Mouse (Mus musculus): Measurements from ENCODE around the gene Wdr75.

Wdr75 gene

DNA sequence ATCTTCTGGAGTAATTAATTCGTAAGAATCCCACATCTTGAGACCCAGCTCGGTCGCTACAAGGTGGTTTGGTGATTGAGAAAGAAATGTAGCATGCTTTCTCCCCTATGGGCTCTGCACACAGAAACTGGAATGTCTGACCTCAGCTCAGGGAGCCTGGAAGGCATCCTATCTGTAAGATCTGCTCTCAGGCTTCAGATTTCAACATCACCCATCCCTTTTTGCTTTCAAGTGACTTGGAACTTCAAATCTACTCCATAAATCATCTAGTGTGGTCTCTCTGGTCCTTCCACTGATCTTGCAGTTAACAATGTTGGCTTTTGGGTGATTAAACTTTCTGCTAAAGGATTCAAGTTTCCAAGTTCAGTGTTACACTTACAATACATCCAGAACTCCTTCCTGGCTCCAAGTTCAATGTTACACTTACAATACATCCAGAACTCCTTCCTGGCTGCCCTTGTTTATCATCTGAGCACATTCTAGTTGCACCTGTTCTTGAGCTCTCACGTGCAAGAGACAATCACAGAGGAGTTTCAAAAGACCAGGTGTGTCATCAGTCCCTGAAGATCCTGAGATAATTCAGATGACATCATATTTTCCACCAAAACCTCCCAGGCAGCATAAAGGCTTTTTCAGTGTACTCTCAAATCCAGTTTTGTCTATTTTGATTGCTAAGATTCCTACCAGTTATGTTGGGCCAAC, 40.5 kb downstream of the Wdr75 start:
- no peak for ATAC-seq (ENCODE audit: insufficient number of reproducible peaks, low FRiP score, low TSS enrichment)

GRCm38 (mm10) chr1:45837736-45838135, 42.8 kb downstream of the Wdr75 start:
- peak; percentile 98 for ATAC-seq (ENCODE audit: insufficient number of reproducible peaks, low FRiP score, low TSS enrichment)

- 0 out of 2 replicates have a peak, but pooled peaks have one; percentile 27 for ATAC-seq (ENCODE audit: insufficient number of reproducible peaks, low FRiP score, low TSS enrichment)
Observed at GRCm38 (mm10) chr1:45838271-45838670, 43.3 kb downstream of the Wdr75 start.

DNA sequence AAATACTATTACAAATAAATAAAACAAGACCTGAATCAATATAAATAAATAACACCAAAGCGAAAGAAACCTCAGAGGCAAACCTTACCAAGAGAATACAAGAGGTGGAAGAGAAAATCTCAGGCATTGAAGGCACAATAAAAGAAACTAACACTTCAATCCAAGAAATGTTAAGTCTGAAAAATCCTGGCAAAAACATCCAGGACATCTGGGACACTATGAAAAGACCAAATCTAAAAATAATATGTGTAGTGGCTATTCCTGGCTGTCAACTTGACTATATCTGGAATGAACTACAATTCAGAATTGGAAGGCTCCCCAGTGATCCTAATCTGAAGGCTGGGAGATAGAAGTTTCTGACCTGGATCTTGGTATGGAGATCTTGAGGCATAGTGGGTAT, 50.5 kb downstream of the Wdr75 start:
- ATAC-seq (ENCODE audit: insufficient number of reproducible peaks, low FRiP score, low TSS enrichment): no peak

DNA sequence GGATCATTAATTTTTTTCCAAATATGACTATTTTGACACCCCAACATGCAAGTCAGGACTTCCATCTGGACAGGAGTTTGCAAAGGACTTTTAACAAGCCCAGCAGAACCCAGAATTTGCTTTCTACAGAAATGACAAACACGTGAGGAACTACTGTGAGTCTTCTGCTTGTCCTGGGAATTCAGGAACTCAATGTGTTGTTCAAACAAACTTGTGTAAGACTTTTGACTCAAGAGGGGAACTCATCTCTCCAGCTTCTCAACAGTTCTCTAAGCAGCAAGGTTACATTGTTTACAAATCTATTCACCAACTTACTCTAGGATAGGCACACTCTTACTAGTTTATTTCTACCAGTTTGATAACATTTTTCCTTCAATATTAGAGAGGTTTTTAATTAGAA, 63.1 kb downstream of the Wdr75 start:
- no peak for ATAC-seq (ENCODE audit: insufficient number of reproducible peaks, low FRiP score, low TSS enrichment)

DNA sequence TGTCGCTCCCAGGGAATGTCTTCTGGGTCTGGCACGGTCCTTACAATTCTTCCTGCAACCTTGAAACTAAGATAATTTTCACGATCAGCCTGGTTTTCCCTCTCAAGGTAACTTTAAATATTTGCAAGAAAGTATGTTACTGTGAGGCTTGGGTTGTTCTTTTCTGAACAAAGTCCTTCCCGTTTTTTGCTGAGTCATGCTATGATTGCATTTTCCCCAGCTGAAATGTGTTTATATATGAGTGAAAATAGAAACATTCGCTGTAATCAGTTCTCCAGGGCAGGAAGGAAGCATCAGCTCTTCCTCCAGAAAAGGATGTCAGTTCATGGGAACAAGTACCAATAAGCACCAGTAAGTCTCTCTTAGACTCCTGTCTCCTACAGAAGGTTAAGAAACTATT, 65.4 kb downstream of the Wdr75 start:
- ATAC-seq (ENCODE audit: insufficient number of reproducible peaks, low FRiP score, low TSS enrichment): no peak

- ATAC-seq (ENCODE audit: insufficient number of reproducible peaks, low FRiP score, low TSS enrichment): no peak
Observed at GRCm38 (mm10) chr1:45861162-45861561, 66.2 kb downstream of the Wdr75 start.

- ATAC-seq (ENCODE audit: insufficient number of reproducible peaks, low FRiP score, low TSS enrichment): no peak
Observed at GRCm38 (mm10) chr1:45863641-45864040, 68.7 kb downstream of the Wdr75 start.

DNA sequence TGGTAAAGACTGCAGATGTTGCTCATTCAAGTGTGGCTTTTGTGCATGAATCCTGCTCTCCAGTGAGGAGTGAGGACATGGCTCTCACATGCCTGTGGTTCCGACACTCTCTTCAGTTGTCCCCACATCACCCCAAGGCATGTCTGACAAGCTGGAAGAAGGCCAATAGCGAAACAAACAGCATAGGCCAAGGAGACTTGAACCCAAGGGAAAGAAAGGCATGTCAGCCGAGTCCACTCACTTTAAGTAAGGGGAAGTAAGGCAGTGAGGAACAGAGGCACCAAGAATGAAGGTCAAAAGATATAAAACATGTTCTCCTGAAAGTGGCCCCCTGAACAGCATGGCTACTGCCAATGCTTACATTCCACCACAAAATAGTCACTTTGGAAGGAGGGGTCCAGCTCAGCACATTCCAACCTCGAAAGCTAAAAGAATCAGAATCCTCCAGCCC, 69.6 kb downstream of the Wdr75 start:
- ATAC-seq (ENCODE audit: insufficient number of reproducible peaks, low FRiP score, low TSS enrichment): no peak

DNA sequence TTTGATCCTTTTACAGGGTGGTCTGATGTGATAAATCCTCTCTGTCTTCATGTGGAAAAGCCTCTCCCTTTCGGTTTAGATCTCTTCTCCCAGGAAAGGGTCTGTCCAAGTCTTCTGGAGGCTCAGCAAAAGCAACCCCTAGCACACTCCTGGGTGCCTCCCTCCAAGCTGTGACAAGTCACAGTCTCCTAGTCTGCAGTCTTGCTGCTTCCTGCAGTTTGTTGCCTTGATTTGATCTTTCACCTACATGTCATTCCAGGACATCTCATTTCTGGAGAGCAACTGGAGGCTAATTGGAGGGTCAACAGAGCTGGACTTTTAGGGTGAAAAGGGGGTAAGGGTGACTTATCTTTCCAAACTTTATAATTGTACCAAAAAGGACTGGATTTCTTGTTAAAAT, 70.3 kb downstream of the Wdr75 start:
- no peak for ATAC-seq (ENCODE audit: insufficient number of reproducible peaks, low FRiP score, low TSS enrichment)

- no peak for ATAC-seq (ENCODE audit: insufficient number of reproducible peaks, low FRiP score, low TSS enrichment)
Observed at GRCm38 (mm10) chr1:45865727-45866126, 70.8 kb downstream of the Wdr75 start.

DNA sequence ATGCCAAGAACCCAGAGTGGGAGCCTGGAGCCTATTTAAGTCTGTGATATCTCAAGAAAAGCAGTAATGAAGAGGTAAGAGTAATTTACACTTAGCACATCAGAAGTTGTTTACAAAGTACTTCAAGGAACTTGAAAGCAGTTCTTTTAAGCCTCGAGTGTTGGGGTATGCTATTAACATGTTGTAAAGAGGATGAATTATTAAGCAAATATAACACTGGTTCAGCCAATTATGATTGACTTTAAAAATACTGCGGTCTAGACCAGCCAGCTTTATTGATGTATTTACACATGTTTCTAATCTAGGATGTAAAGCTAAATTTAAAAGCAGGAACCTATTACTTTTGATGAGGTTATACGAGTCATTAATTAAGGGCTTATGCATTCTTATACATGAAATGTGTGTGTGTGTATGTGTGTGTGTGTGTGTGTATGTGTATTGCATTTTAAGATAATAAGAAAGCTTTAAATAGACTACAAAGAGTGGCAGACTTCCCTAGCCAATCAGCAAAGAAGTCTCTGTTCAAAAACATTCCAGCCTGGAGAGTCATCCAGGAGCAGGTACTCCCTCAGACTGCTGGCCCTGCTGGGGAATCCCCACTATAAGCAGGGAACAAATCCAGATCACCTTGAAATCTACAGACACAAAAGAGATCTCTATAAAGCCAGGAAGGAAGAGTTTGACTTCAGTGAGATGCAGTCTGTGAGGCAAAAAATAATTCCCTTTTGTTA, 71.5 kb downstream of the Wdr75 start:
- ATAC-seq (ENCODE audit: insufficient number of reproducible peaks, low FRiP score, low TSS enrichment): no peak

DNA sequence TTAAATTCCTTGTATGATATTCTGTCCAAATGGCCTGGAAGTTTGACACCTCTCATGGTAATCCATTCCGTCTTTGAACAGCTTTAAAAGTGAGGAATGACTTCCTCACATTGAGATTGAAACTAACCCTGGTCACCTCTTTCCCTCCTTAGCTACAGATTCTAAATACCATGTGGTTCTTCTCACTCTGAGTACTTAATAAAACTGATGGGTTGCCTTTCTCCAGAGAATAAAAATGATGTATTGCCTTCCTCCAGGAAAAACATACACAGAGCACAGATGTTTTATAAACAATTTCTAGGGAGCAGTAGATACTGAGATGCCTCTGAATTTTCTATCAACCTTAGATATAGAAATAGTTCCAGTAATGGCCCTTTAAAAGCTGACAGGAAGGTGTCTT, 73.1 kb downstream of the Wdr75 start:
- no peak for ATAC-seq (ENCODE audit: insufficient number of reproducible peaks, low FRiP score, low TSS enrichment)

- no peak for ATAC-seq (ENCODE audit: insufficient number of reproducible peaks, low FRiP score, low TSS enrichment)
Observed at GRCm38 (mm10) chr1:45868479-45869137, 73.6 kb downstream of the Wdr75 start.

Measured in cerebellum, adult (tissue).